8 mouse cellular contexts compared by ENCODE assay signal in genomic region chr7:81109717-81110651, GRCm38 (mm10). TPM values are rescaled to one million over a fixed set of nuclear protein-coding genes. Genes with fewer than 3 reads are reported as not detected.
DNase-seq lines count a peak whose midpoint lies in the region; ATAC-seq and TF ChIP-seq lines count a peak whose summit lies in the region.

No protein-coding gene starts in this region.

- H3K4me2 ChIP-seq in midbrain, postnatal 0 days (ENCODE audit: low read depth, low read length, poor library complexity, severe bottlenecking): no peak overlapping the region
- H3K4me2 ChIP-seq in midbrain, embryonic 15.5 days: no peak overlapping the region
- H3K4me2 ChIP-seq in heart, embryonic 16.5 days (ENCODE audit: low read depth, low read length): no peak overlapping the region
- H3K4me2 ChIP-seq in forebrain, embryonic 12.5 days: no peak overlapping the region

- no peak for TF ChIP-seq CTCF in midbrain, postnatal 0 days (IDR thresholded peaks at IDR 0.05)
- TF ChIP-seq CTCF in thymus, adult 2 months (IDR thresholded peaks at IDR 0.05; ENCODE audit: borderline replicate concordance, control insufficient read depth, extremely low read depth, insufficient read depth, low read length, poor library complexity): no peak

- no peak overlapping the region for H3K9ac ChIP-seq in midbrain, postnatal 0 days (replicated peaks; ENCODE audit: low read length, poor library complexity, severe bottlenecking)
- H3K9ac ChIP-seq in midbrain, embryonic 15.5 days: no peak overlapping the region
- 0 out of 2 replicates have a peak overlapping the region, but pooled peaks have one; percentile 30 for H3K9ac ChIP-seq in heart, embryonic 16.5 days (ENCODE audit: low read length)
- H3K9ac ChIP-seq in forebrain, embryonic 12.5 days: no peak overlapping the region

- peak; percentile 60 for ATAC-seq in midbrain, postnatal 0 days (ENCODE audit: low FRiP score)
- no peak for ATAC-seq in midbrain, embryonic 15.5 days (replicated peaks)
- peak; percentile 77 for ATAC-seq in heart, embryonic 16.5 days (replicated peaks; ENCODE audit: extremely low read depth, insufficient read depth, low FRiP score)
- ATAC-seq in forebrain, embryonic 12.5 days (ENCODE audit: low FRiP score): no peak

- peak; percentile 76 for DNase-seq in midbrain, postnatal 0 days (ENCODE audit: low spot score)
- DNase-seq in cerebellum, adult 9-11 months: peak; percentile 28
- peak; percentile 77 for DNase-seq in lung, postnatal 36 days
- DNase-seq in MN1 (ENCODE audit: low spot score): no peak
- DNase-seq in thymus, adult 2 months: no peak

- TF ChIP-seq POLR2A in thymus, adult 2 months (IDR thresholded peaks at IDR 0.05; ENCODE audit: control insufficient read depth, extremely low read depth, insufficient read depth, low read length, poor library complexity): no peak

- H3K27me3 ChIP-seq in midbrain, postnatal 0 days (ENCODE audit: insufficient read depth, low read length): no peaks in the 10 kb centered on the region
- H3K27me3 ChIP-seq in midbrain, embryonic 15.5 days (replicated peaks): no peaks in the 10 kb centered on the region
- no peaks in the 10 kb centered on the region for H3K27me3 ChIP-seq in heart, embryonic 16.5 days (ENCODE audit: control insufficient read depth, insufficient read depth, low read length)
- no peaks in the 10 kb centered on the region for H3K27me3 ChIP-seq in forebrain, embryonic 12.5 days
- H3K27me3 ChIP-seq in thymus, adult 2 months (ENCODE audit: control insufficient read depth, insufficient read depth, low read length): no peaks in the 10 kb centered on the region

- H3K4me1 ChIP-seq in midbrain, postnatal 0 days (ENCODE audit: insufficient read depth, low read length): no peaks in the 10 kb centered on the region
- H3K4me1 ChIP-seq in midbrain, embryonic 15.5 days: no peaks in the 10 kb centered on the region
- peaks cover 21% of the 10 kb centered on the region for H3K4me1 ChIP-seq in heart, embryonic 16.5 days (ENCODE audit: control insufficient read depth, insufficient read depth, low read length)
- H3K4me1 ChIP-seq in forebrain, embryonic 12.5 days: peaks cover 6% of the 10 kb centered on the region; the same call in 1 of the 2 replicates
- H3K4me1 ChIP-seq in thymus, adult 2 months (replicated peaks; ENCODE audit: control insufficient read depth, insufficient read depth, low read length): peaks cover 7% of the 10 kb centered on the region; the same call in 1 of the 2 replicates

- no peak overlapping the region for H3K4me3 ChIP-seq in midbrain, postnatal 0 days (ENCODE audit: low read depth, low read length)
- no peak overlapping the region for H3K4me3 ChIP-seq in midbrain, embryonic 15.5 days
- no peak overlapping the region for H3K4me3 ChIP-seq in heart, embryonic 16.5 days (ENCODE audit: low read length)
- no peak overlapping the region for H3K4me3 ChIP-seq in forebrain, embryonic 12.5 days (replicated peaks)
- H3K4me3 ChIP-seq in thymus, adult 2 months (ENCODE audit: control insufficient read depth, insufficient read depth, low read length): no peak overlapping the region

- H3K27ac ChIP-seq in midbrain, postnatal 0 days (ENCODE audit: low read depth, low read length): no peak overlapping the region
- no peak overlapping the region for H3K27ac ChIP-seq in midbrain, embryonic 15.5 days
- peak overlapping the region; percentile 78 for H3K27ac ChIP-seq in heart, embryonic 16.5 days (ENCODE audit: low read length)
- no peak overlapping the region for H3K27ac ChIP-seq in forebrain, embryonic 12.5 days
- H3K27ac ChIP-seq in thymus, adult 2 months (ENCODE audit: control insufficient read depth, insufficient read depth, low read length): no peak overlapping the region

- no peaks in the 10 kb centered on the region for H3K9me3 ChIP-seq in midbrain, postnatal 0 days (ENCODE audit: low read length)
- no peaks in the 10 kb centered on the region for H3K9me3 ChIP-seq in midbrain, embryonic 15.5 days
- no peaks in the 10 kb centered on the region for H3K9me3 ChIP-seq in heart, embryonic 16.5 days (replicated peaks; ENCODE audit: control insufficient read depth, low read length)
- no peaks in the 10 kb centered on the region for H3K9me3 ChIP-seq in forebrain, embryonic 12.5 days

- 54% methylated on average over 9 of the region's 9 CpGs for WGBS in midbrain, postnatal 0 days
- 61% methylated on average over 9 of the region's 9 CpGs for WGBS in midbrain, embryonic 15.5 days
- 36% methylated on average over 9 of the region's 9 CpGs for WGBS in heart, embryonic 16.5 days
- 75% methylated on average over 9 of the region's 9 CpGs for WGBS in forebrain, embryonic 12.5 days
- WGBS in thymus, adult 2 months: 69% methylated on average over 9 of the region's 9 CpGs

- H3K36me3 ChIP-seq in midbrain, postnatal 0 days (ENCODE audit: insufficient read depth, low read length): no peaks in the 10 kb centered on the region
- no peaks in the 10 kb centered on the region for H3K36me3 ChIP-seq in midbrain, embryonic 15.5 days (replicated peaks)
- no peaks in the 10 kb centered on the region for H3K36me3 ChIP-seq in heart, embryonic 16.5 days (ENCODE audit: control insufficient read depth, insufficient read depth)
- H3K36me3 ChIP-seq in forebrain, embryonic 12.5 days (replicated peaks): no peaks in the 10 kb centered on the region
- H3K36me3 ChIP-seq in thymus, adult 2 months (ENCODE audit: control insufficient read depth, insufficient read depth, low read length): no peaks in the 10 kb centered on the region

RNA-seq across cellular contexts. Expression of gene Slc28a1, which starts 4.6 kb away (rescaled TPM):
- 0.14 and 0.33 TPM in 2 replicates for total RNA-seq in midbrain, postnatal 0 days (2014; rRNA removed)
- polyA plus RNA-seq in midbrain, postnatal 0 days (2015; fragmentation: Nextera tagmentation; extraction: Ambion mirVana): 0.06 and 0.10 TPM in 2 replicates
- polyA plus RNA-seq in midbrain, embryonic 15.5 days (2015; fragmentation: Nextera tagmentation; extraction: Ambion mirVana): not detected in 2 replicates
- polyA plus RNA-seq in heart, embryonic 16.5 days (2015; fragmentation: Nextera tagmentation; extraction: Ambion mirVana): 0.09 and 0.22 TPM in 2 replicates
- not detected in 2 replicates for polyA plus RNA-seq in forebrain, embryonic 12.5 days (2016; fragmentation: Nextera tagmentation; extraction: Ambion mirVana)
- polyA plus RNA-seq in thymus, adult 2 months (2012; rRNA removed): 0.15 and 0.24 TPM in 2 replicates

RNA-seq across cellular contexts. Expression of gene Alpk3, which starts 52.6 kb away (rescaled TPM):
- 0.16 and 0.33 TPM in 2 replicates for total RNA-seq in midbrain, postnatal 0 days (2014; rRNA removed)
- polyA plus RNA-seq in midbrain, postnatal 0 days (2015; fragmentation: Nextera tagmentation; extraction: Ambion mirVana): 0.16 and 0.26 TPM in 2 replicates
- 0.10 and 0.13 TPM in 2 replicates for polyA plus RNA-seq in midbrain, embryonic 15.5 days (2015; fragmentation: Nextera tagmentation; extraction: Ambion mirVana)
- 18.2 and 22.7 TPM in 2 replicates for polyA plus RNA-seq in heart, embryonic 16.5 days (2015; fragmentation: Nextera tagmentation; extraction: Ambion mirVana)
- polyA plus RNA-seq in forebrain, embryonic 12.5 days (2016; fragmentation: Nextera tagmentation; extraction: Ambion mirVana): 0.08 TPM in 2 replicates
- 0.51 and 1.4 TPM in 2 replicates for polyA plus RNA-seq in thymus, adult 2 months (2012; rRNA removed)

Comparison
In these comparisons a context has a peak if more than half of its experiments do, and no peak if none do; other contexts are left out.
1. ATAC-seq: peak in midbrain, postnatal 0 days (single experiment) and heart, embryonic 16.5 days (single experiment); none in midbrain, embryonic 15.5 days (single experiment) and forebrain, embryonic 12.5 days (single experiment).
2. DNase-seq: peak in midbrain, postnatal 0 days (single experiment), cerebellum, adult 9-11 months (single experiment) and lung, postnatal 36 days (single experiment); none in MN1 (single experiment) and thymus, adult 2 months (single experiment).